Mouse (Mus musculus) heart, embryonic 15.5 days (tissue): Measurements from ENCODE around the gene Il1r2. TPM values are rescaled to one million over a fixed set of nuclear protein-coding genes. Genes with fewer than 3 reads are reported as not detected.

Experiments
- ATAC-seq: fragments of 200-750 bp; cut with Nextera tagmentation; replicated peaks from 2 replicates; pipeline ENCODE4 v1.8.0; 2017; ENCODE audit warnings: low read depth, moderate TSS enrichment; ENCODE audit not compliant: insufficient number of reproducible peaks, insufficient read depth, low FRiP score
- H3K27ac ChIP-seq: fragments of 300-500 bp; sonication (generic); 2 replicates; pipeline ENCODE4 v1.5.1; 2015; ENCODE audit warnings: mild to moderate bottlenecking, inconsistent platforms
- H3K27me3 ChIP-seq: fragments of 300-500 bp; sonication (generic); 2 replicates; pipeline ENCODE4 v1.6.1; 2015; ENCODE audit warnings: inconsistent platforms
- H3K36me3 ChIP-seq: fragments of 300-500 bp; sonication (generic); 2 replicates; pipeline ENCODE4 v1.6.1; 2015; ENCODE audit warnings: mild to moderate bottlenecking, inconsistent platforms
- H3K4me1 ChIP-seq: fragments of 300-500 bp; sonication (generic); replicated peaks from 2 replicates; pipeline ENCODE4 v1.6.1; 2015; ENCODE audit warnings: inconsistent platforms
- H3K4me2 ChIP-seq: fragments of 300-500 bp; sonication (generic); 2 replicates; pipeline ENCODE4 v1.6.1; 2015; ENCODE audit warnings: inconsistent platforms, mild to moderate bottlenecking, moderate library complexity
- H3K4me3 ChIP-seq: fragments of 300-500 bp; sonication (generic); 2 replicates; pipeline ENCODE4 v1.5.1; 2015; ENCODE audit warnings: mild to moderate bottlenecking, inconsistent platforms
- H3K9ac ChIP-seq: fragments of 300-500 bp; sonication (generic); 2 replicates; pipeline ENCODE4 v1.6.1; 2015; ENCODE audit warnings: mild to moderate bottlenecking, inconsistent platforms
- H3K9me3 ChIP-seq: fragments of 300-500 bp; sonication (generic); replicated peaks from 2 replicates; pipeline ENCODE4 v1.6.1; 2016; ENCODE audit warnings: inconsistent platforms
- WGBS: fragments of 180-500 bp; shearing (Covaris S2); methylation state at CpG from one replicate; pipeline ENCODE4 v1.1.7; 2015; ENCODE audit warnings: mixed read lengths; 5-methylcytosine and 5-hydroxymethylcytosine counted together
- polyA plus RNA-seq: library from polyadenylated mRNA; unstranded; fragments of >200 nt; fragmentation: Nextera tagmentation; extraction: Ambion mirVana; gene quantifications from 2 replicates; pipeline ENCODE4 v1.2.1, GENCODE M21; 2015

The Il1r2 gene
- polyA plus RNA-seq, 1 experiment from 2014 or later, result 0.25 TPM

GRCm38 (mm10) chr1:40132721-40133120, 58.8 kb downstream of the Il1r2 start:
- no peaks in the 10 kb centered on the region for H3K4me1 ChIP-seq
- no peak overlapping the region for H3K9ac ChIP-seq
- H3K36me3 ChIP-seq, result no peaks in the 10 kb centered on the region
- H3K9me3 ChIP-seq, result no peaks in the 10 kb centered on the region
- no peak overlapping the region for H3K27ac ChIP-seq
- no peak for ATAC-seq
- no peaks in the 10 kb centered on the region for H3K27me3 ChIP-seq
- no peak overlapping the region for H3K4me2 ChIP-seq
- 88% methylated on average over 4 of the region's 4 CpGs for WGBS
- H3K4me3 ChIP-seq, result no peak overlapping the region

DNA sequence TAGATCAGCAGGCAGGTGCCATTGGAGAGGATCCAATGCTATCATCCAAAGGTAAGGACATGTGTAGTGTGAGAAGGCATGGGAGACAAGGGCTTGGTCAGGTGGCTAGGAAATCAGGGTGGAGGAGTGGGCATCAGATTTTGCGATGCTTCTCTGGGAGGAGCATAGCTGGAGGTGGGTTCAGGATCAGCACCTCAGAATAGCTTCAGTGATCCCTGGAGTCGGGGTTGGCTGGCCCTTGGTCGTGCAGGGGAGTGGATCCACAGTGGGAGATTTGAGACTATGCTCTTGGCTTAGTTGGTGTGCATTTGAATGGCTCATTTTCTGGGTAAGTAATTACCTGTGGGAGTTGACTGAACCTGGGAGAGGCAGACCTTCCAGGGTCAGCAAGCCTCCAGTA, 59.7 kb downstream of the Il1r2 start:
- H3K27me3 ChIP-seq, result no peaks in the 10 kb centered on the region
- no peaks in the 10 kb centered on the region for H3K4me1 ChIP-seq
- no peak overlapping the region for H3K27ac ChIP-seq
- H3K9ac ChIP-seq, result no peak overlapping the region
- H3K4me2 ChIP-seq, result no peak overlapping the region
- H3K4me3 ChIP-seq, result no peak overlapping the region
- ATAC-seq, result no peak
- H3K36me3 ChIP-seq, result no peaks in the 10 kb centered on the region
- no peaks in the 10 kb centered on the region for H3K9me3 ChIP-seq
- WGBS, result 64% methylated on average over 3 of the region's 3 CpGs

GRCm38 (mm10) chr1:40139798-40140532, 66.1 kb downstream of the Il1r2 start:
- peak overlapping the region; percentile 41 for H3K4me2 ChIP-seq
- no peaks in the 10 kb centered on the region for H3K9me3 ChIP-seq
- WGBS, result 22% methylated on average over 14 of the region's 14 CpGs
- no peak overlapping the region for H3K4me3 ChIP-seq
- peak overlapping the region; percentile 73 for H3K27ac ChIP-seq
- peak; percentile 87 for ATAC-seq
- H3K4me1 ChIP-seq, result peaks cover 17% of the 10 kb centered on the region
- H3K27me3 ChIP-seq, result no peaks in the 10 kb centered on the region
- no peaks in the 10 kb centered on the region for H3K36me3 ChIP-seq
- no peak overlapping the region for H3K9ac ChIP-seq

GRCm38 (mm10) chr1:40156096-40156495, 82.2 kb downstream of the Il1r2 start:
- H3K4me1 ChIP-seq, result peaks cover 7% of the 10 kb centered on the region; the same call in 1 of the 2 replicates
- no peak for ATAC-seq
- no peaks in the 10 kb centered on the region for H3K36me3 ChIP-seq
- H3K27ac ChIP-seq, result no peak overlapping the region
- no peaks in the 10 kb centered on the region for H3K27me3 ChIP-seq
- no peak overlapping the region for H3K4me2 ChIP-seq
- H3K4me3 ChIP-seq, result no peak overlapping the region
- no peak overlapping the region for H3K9ac ChIP-seq
- 83% methylated on average over 6 of the region's 6 CpGs for WGBS
- H3K9me3 ChIP-seq, result no peaks in the 10 kb centered on the region

DNA sequence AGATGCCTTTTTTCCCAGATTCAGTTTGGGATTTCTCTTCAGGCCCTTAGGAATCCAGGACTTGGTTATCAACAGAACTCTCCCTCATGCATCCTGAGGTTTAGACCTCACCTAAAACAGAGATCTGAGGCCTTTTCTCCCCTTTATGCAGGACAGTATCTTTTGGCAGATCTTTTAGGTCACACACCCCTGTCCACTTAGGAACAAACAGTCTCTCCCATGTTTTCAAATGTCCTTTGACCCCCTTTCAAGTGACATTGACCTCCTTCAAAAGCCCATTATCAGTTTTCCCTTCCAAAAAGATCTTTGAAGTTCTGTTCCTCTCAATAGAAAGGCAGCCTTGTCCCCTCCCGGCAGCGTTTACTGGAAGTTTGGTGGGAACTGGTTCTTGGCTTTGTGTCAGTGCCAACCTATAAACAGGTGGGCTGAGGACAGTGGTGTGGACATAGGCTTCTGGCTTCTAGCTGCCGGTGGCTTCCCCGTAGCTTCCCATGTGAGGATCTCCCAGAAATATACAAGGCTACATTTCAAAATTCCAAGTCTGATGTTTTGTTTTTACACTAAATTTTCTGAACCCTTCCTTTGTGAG, 89.5 kb downstream of the Il1r2 start:
- no peaks in the 10 kb centered on the region for H3K27me3 ChIP-seq
- no peak overlapping the region for H3K9ac ChIP-seq
- no peak overlapping the region for H3K4me2 ChIP-seq
- no peak overlapping the region for H3K27ac ChIP-seq
- 83% methylated on average over 4 of the region's 4 CpGs for WGBS
- no peaks in the 10 kb centered on the region for H3K4me1 ChIP-seq
- H3K36me3 ChIP-seq, result no peaks in the 10 kb centered on the region
- H3K9me3 ChIP-seq, result no peaks in the 10 kb centered on the region
- no peak overlapping the region for H3K4me3 ChIP-seq
- no peak for ATAC-seq

GRCm38 (mm10) chr1:40164331-40164730, 90.5 kb downstream of the Il1r2 start:
- H3K27ac ChIP-seq, result no peak overlapping the region
- H3K4me3 ChIP-seq, result no peak overlapping the region
- H3K36me3 ChIP-seq, result no peaks in the 10 kb centered on the region
- no peak overlapping the region for H3K4me2 ChIP-seq
- H3K4me1 ChIP-seq, result no peaks in the 10 kb centered on the region
- no peaks in the 10 kb centered on the region for H3K9me3 ChIP-seq
- H3K9ac ChIP-seq, result no peak overlapping the region
- no peak for ATAC-seq
- H3K27me3 ChIP-seq, result no peaks in the 10 kb centered on the region
- 85% methylated on average over 4 of the region's 4 CpGs for WGBS

DNA sequence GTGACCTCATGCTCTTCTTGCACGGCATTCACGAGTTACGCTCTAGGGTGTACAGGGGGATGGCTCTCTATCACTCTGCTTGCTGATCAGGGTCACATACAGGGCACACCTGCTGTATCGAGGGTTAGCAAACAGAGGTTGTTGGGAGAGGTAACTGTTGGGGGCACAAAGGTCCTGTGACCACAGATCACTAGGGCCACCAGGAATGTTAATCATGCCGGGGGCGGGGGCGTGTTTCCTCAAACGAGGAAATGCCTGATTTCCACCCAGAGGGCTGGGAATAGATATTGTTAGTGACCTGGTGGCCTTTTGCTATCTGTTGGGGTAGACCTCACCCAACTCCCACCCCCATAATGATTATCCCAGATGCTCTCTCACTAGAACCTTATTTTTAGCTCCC, 93.7 kb downstream of the Il1r2 start:
- Histone ChIP-seq H3K4me1 (peaks cover 8% of the 10 kb centered on the region; the same call in 1 of the 2 replicates), H3K27ac (no peak overlapping the region), H3K9me3 (no peaks in the 10 kb centered on the region), H3K9ac (no peak overlapping the region), H3K27me3 (no peaks in the 10 kb centered on the region), H3K4me2 (no peak overlapping the region), H3K36me3 (no peaks in the 10 kb centered on the region), H3K4me3 (no peak overlapping the region)
- no peak for ATAC-seq
- 78% methylated on average over 8 of the region's 8 CpGs for WGBS

- Histone ChIP-seq H3K36me3 (no peaks in the 10 kb centered on the region), H3K27me3 (no peaks in the 10 kb centered on the region), H3K4me2 (no peak overlapping the region), H3K27ac (peak overlapping the region; percentile 47), H3K9ac (no peak overlapping the region), H3K9me3 (no peaks in the 10 kb centered on the region), H3K4me3 (no peak overlapping the region), H3K4me1 (peaks cover 8% of the 10 kb centered on the region; the same call in 1 of the 2 replicates)
- peak; percentile 77 for ATAC-seq
- 26% methylated on average over 5 of the region's 5 CpGs for WGBS
Measured at GRCm38 (mm10) chr1:40171878-40172277, 98.0 kb downstream of the Il1r2 start.

- Histone ChIP-seq H3K4me2 (no peak overlapping the region), H3K9me3 (no peaks in the 10 kb centered on the region), H3K4me3 (no peak overlapping the region), H3K4me1 (peaks cover 8% of the 10 kb centered on the region; the same call in 1 of the 2 replicates), H3K27ac (no peak overlapping the region), H3K36me3 (no peaks in the 10 kb centered on the region), H3K27me3 (no peaks in the 10 kb centered on the region), H3K9ac (no peak overlapping the region)
- WGBS, result 54% methylated on average over 3 of the region's 3 CpGs
- no peak for ATAC-seq
Measured at GRCm38 (mm10) chr1:40174146-40174545, 100.3 kb downstream of the Il1r2 start.

Other genes starting within 250 kb of the Il1r2 start
- gene Map4k4, start 173.2 kb upstream of the Il1r2 start, polyA plus RNA-seq, result 22.9 and 24.8 TPM in 2 replicates
- 7.0 and 8.7 TPM in 2 replicates for gene Il1r1, start 151.0 kb downstream of the Il1r2 start, polyA plus RNA-seq